Mouse (Mus musculus): ENCODE measurements around the gene Pdzd9.

Gene Pdzd9

DNA sequence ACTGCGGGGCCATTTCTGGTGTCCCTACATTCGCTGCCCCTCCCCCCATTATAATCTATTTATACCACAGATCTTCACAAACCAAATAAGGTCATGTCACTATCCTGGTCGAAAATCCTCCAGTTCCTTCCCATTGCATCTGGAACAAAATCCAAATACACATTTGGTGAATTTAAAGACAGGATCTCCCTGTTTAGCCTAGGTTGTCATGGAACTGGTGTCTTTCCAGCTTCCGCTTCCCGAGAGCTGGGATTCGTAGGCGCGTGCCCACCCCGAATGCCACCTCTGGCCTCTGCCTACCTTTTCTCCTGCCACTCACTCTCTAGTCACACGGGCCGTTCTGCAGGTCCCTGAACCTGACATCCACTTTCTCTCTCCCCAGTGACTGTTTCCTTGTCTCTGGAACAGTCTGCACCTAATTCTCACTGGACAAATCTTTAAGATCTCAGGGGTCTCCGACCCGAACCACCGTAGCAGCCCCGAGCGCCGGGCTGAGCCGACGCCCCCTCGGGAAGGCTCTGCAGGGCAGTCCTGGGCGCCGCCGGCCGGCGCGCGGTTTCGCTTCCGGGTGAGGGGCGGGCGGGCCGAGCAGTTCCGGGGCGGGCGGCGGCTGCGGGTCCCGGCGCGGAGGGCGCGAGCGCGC, 7.0 kb upstream of the Pdzd9 start, which contains the start of gene Mosmo:
Gene Mosmo (plus strand): TSS at position 618 of the 643 bp plus-strand sequence.
- ChIA-PET POLR2A (interaction anchor here in 2 of 4 experiments (0.7 to 1.6 kb wide), 5 partner anchors 13 to 51 kb away, joined by 3 to 4 read pairs (median 3); partner anchors contain the start of gene Uqcrc2 (in 1 of the 2)), CTCF (no interaction called here)

DNA sequence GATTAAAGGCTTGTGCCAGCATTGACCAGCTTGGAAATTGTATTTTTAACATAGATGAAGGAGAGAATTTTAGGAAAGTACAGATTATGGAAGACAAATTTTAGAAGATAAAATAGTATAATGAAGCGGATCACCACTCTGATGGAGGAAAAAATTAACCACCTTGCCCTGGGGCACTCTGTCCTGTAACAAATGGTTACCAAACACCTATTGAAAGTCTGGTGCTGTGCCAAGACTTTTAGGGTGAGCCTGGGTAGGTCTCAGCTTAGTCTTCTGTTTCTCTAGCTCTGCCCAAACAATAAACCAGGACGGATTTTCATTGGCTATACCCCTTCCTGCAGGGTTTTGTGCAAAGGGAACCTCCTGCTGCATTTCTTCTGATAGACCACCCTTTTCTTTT, 1.1 kb upstream of the Pdzd9 start:
- CTCF ChIA-PET = interaction anchor here in 1 of 4 experiments (0.7 kb wide), 1 partner anchor 152 kb away, joined by 4 read pairs; no protein-coding TSS in a partner anchor
- POLR2A ChIA-PET = interaction anchor here in 1 of 4 experiments (0.6 kb wide), 1 partner anchor 25 kb away, joined by 3 read pairs; no protein-coding TSS in a partner anchor

DNA sequence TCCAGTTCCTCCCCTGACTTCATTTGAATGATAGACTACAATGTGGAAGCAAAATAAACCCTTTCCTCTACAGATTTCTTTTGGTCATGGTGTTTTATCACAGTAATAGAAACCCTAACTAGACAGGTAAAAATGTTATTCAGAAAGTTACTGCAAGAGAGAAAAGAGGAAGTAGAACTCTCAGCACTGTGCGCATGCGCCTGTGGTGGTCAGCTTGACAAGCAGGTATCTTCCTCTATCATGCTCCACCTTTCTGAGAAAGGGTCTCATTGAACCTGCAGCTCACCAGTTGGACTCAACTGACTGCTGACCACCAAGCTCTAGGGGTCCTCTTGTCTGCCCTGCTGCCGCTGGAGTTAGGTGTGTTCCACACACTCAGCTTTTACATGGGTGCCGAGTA, 8.1 kb downstream of the Pdzd9 start:
- CTCF ChIA-PET = interaction anchor here in 1 of 4 experiments (1.2 kb wide), 1 partner anchor 164 kb away, joined by 4 read pairs; no protein-coding TSS in a partner anchor
- POLR2A ChIA-PET = interaction anchor here in 1 of 4 experiments (0.9 to 1.0 kb wide), 3 partner anchors 8 to 255 kb away, joined by 3 read pairs; partner anchors contain the start of gene Polr3e

DNA sequence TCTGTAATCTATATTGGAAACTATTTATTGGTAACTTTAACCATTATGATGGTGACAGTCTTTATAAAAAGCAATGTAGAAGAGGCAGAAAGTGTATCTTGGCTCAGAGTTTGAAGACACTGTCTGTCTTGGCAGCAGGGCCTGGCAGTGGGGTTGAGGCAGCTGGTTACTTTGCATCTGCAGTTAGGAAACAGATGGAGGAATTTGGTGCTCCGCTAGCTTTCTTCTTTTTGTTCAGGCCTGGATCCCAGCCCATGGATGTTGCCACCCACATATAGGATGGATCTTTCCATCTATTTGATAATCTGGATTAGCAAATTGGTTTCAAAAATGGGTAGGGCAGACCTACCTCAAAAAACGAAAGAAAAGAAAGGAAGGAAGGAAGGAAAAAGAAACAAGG, 22.3 kb downstream of the Pdzd9 start:
- ChIA-PET POLR2A (no interaction called here), CTCF (no interaction called here)

GRCm38 (mm10) chr7:120643217-120643616, 26.9 kb downstream of the Pdzd9 start:
- ChIA-PET POLR2A (interaction anchor here in 2 of 4 experiments (0.9 to 2.1 kb wide), 8 partner anchors 8 to 21 kb away, joined by 3 to 8 read pairs (median 3); partner anchors contain the start of gene Uqcrc2 (in 2 of the 2)), CTCF (interaction anchor here in 3 of 4 experiments (0.6 to 1.6 kb wide), 8 partner anchors 8 to 305 kb away, joined by 3 to 6 read pairs (median 4); partner anchors contain the start of genes Pdzd9 (in 1 of the 3) and Uqcrc2 (in 1 of the 3))

- POLR2A ChIA-PET = interaction anchor here in 3 of 4 experiments (0.5 to 2.3 kb wide), 8 partner anchors 8 to 400 kb away, joined by 3 to 8 read pairs (median 4); partner anchors contain the start of genes Cdr2 (in 1 of the 3), Mfsd13b (in 1 of the 3) and Vwa3a (in 1 of the 3)
- CTCF ChIA-PET = interaction anchor here in 1 of 4 experiments (1.1 kb wide), 1 partner anchor 199 kb away, joined by 3 read pairs; no protein-coding TSS in a partner anchor
These were observed 34.3 kb downstream of the Pdzd9 start for GRCm38 (mm10) chr7:120635821-120636220.

DNA sequence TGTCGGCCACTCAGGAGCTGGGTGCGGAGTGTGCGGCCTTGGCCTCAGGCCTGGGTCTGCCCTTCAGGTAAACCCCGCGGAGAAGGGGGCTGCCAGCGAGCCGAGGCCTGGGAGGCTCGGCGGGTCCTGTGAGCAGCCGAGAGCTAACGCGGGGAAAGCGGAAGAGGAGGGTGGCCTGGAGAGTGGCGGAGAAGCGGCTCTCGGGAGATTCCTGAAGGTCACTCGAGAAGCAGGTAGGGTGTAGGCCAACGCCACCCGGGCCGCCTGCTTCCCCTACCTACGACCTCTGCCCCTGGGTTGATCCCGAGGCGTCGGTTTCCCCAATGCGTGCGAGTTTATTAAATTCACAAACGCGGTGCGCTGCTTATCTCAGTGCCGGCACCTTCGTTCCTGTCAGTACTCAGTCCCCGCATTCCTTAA, 34.8 kb downstream of the Pdzd9 start:
- POLR2A ChIA-PET = interaction anchor here in 3 of 4 experiments (0.5 to 2.3 kb wide), 16 partner anchors 8 to 533 kb away, joined by 3 to 8 read pairs (median 4); partner anchors contain the start of genes Mfsd13b (in 2 of the 3), Cdr2 (in 1 of the 3), Tmem159 (in 1 of the 3) and Vwa3a (in 1 of the 3)
- CTCF ChIA-PET = interaction anchor here (0.5 to 1.7 kb wide), 9 partner anchors 8 to 537 kb away, joined by 3 to 8 read pairs (median 4); no protein-coding TSS in a partner anchor

DNA sequence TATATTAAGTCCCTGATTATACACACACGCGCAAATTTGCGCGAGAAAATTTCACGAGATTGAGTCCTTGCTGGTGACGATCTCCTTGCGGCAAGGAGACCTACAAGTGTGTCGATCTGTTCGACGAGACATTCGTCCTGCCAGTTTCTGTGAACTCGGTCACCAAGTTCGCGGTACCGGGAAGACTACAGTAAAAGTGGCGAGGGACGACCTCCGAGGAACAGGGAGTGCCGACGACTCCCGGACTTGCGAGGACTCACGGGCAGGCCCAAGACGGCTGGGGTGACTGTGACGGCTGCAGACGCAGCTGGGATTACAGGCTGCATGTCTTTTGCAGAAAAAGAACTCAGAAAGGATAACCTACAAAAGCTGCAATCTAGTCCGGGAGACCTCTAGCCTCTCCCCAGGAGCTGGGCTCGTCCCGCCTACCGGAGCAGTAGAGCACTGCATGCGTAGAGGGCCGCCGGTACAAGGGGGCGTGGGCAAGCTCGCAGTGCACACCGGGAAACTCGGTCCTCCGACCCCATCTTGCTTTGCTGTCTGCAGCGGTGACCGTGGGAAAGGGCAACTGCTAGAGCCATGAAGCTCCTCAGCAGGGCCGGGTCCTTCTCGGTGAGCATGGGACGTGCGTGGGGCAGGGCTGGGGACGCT, 35.3 kb downstream of the Pdzd9 start, which contains the start of gene Uqcrc2:
Gene Uqcrc2 (plus strand): TSS at position 466 of the 651 bp plus-strand sequence.
- CTCF ChIA-PET = interaction anchor here (0.5 to 1.7 kb wide), 13 partner anchors 8 to 537 kb away, joined by 3 to 8 read pairs (median 4); no protein-coding TSS in a partner anchor
- POLR2A ChIA-PET = interaction anchor here in 2 of 4 experiments (0.6 to 2.3 kb wide), 15 partner anchors 8 to 533 kb away, joined by 3 to 12 read pairs (median 4); partner anchors contain the start of genes Mfsd13b (in 2 of the 2), Cdr2 (in 1 of the 2), Tmem159 (in 1 of the 2) and Vwa3a (in 1 of the 2)

GRCm38 (mm10) chr7:120634301-120634700, 35.8 kb downstream of the Pdzd9 start:
- ChIA-PET CTCF (interaction anchor here (0.5 to 1.7 kb wide), 10 partner anchors 9 to 536 kb away, joined by 3 to 7 read pairs (median 4); no protein-coding TSS in a partner anchor), POLR2A (interaction anchor here in 2 of 4 experiments (0.6 to 2.3 kb wide), 14 partner anchors 9 to 1387 kb away, joined by 3 to 12 read pairs (median 4); partner anchors contain the start of genes Mfsd13b (in 2 of the 2), Cdr2 (in 1 of the 2), Gga2 (in 1 of the 2) and Tmem159 (in 1 of the 2))

DNA sequence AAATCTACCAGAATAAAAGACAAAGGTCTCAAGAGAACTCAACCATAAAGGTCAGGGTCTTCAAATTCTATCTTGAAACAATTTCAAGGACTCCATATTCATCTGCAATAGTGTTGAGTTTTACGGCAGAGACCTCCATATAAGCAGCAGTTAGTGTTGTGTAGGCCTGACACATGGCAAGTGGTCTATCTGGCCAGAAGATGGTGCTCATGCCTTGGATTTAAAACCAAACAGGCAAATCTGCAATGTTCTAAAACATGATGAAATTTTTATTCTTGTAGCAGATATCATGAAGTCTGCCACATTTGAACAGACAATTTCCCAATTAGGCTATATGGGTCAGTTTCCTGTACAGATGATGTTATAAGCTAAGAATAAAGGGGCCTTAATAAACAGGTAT, 37.6 kb downstream of the Pdzd9 start:
- ChIA-PET POLR2A (interaction anchor here in 1 of 4 experiments (0.6 kb wide), 1 partner anchor 380 kb away, joined by 6 read pairs; no protein-coding TSS in a partner anchor), CTCF (no interaction called here)

DNA sequence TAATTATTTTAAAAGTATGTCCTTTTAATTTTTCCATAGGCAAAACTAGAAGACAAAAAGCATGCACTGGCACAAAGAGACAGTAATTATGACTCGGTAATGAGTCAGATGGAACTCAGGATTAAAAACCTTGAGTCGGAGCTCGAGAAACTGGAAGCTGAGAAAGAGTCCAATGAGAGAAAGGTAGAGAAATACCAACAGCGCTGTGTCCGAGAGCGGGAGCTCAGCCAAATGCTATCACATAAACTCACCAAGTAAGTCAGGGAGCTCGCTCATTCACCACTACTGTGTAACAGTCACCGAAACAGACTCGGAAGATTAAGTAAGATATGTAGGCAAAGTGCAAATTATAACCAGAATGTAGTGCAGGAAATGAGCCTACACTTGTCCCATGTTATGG, 49.3 kb downstream of the Pdzd9 start:
- CTCF ChIA-PET = no interaction called here
- POLR2A ChIA-PET = no interaction called here

GRCm38 (mm10) chr7:120620075-120620771, 49.9 kb downstream of the Pdzd9 start:
- ChIA-PET CTCF (no interaction called here), POLR2A (no interaction called here)

Measured in embryonic stem cell, embryonic (primary cell).